Mouse (Mus musculus) ES-E14 (cell line): ENCODE measurements around the gene Zfp536. TPM values are rescaled to one million over a fixed set of nuclear protein-coding genes. Genes with fewer than 3 reads are reported as not detected.

Experiments
- DNase-seq: peaks from one replicate; pipeline ENCODE4 v3.0.0-alpha.2; 2013; ENCODE audit warnings: low read depth, low spot score
- H3K27ac ChIP-seq: 2 replicates; pipeline ENCODE4 v1.5.1; 2012; ENCODE audit warnings: low read depth, mild to moderate bottlenecking, low read length, moderate library complexity, mixed read lengths; ENCODE audit not compliant: poor library complexity, insufficient read depth, severe bottlenecking
- H3K36me3 ChIP-seq: 2 replicates; pipeline ENCODE4 v1.6.1; 2012; ENCODE audit warnings: mild to moderate bottlenecking, low read length, moderate library complexity, mixed read lengths; ENCODE audit not compliant: control insufficient read depth, poor library complexity, insufficient read depth, severe bottlenecking
- H3K4me1 ChIP-seq, 2 experiments: fragments of 150-350 bp in 1 of 2; sonication (generic) in 1 of 2; 2 replicates each; pipeline ENCODE4 v1.6.1; 2012; ENCODE audit warnings: low read length in 2 of 2, mild to moderate bottlenecking in 1 of 2, mixed read lengths in 1 of 2; ENCODE audit not compliant: control insufficient read depth in 2 of 2, insufficient read depth in 2 of 2, poor library complexity in 1 of 2
- H3K4me3 ChIP-seq, 2 experiments: fragments of 150-350 bp in 1 of 2; sonication (generic) in 1 of 2; 2 replicates each; pipeline ENCODE4 v1.5.1; 2012; ENCODE audit warnings: low read length in 2 of 2, low read depth in 1 of 2, mild to moderate bottlenecking in 1 of 2, mixed read lengths in 1 of 2; ENCODE audit not compliant: insufficient read depth in 1 of 2, poor library complexity in 1 of 2, severe bottlenecking in 1 of 2
- H3K9ac ChIP-seq: 2 replicates; pipeline ENCODE4 v1.6.1; 2012; ENCODE audit warnings: low read depth, mild to moderate bottlenecking, low read length, mixed read lengths; ENCODE audit not compliant: poor library complexity, insufficient read depth, severe bottlenecking
- H3K9me3 ChIP-seq: fragments of 150-350 bp; sonication (generic); 2 replicates; pipeline ENCODE4 v1.6.1; 2012; ENCODE audit warnings: low read depth, mild to moderate bottlenecking, low read length; ENCODE audit not compliant: control insufficient read depth, insufficient read depth
- CHD2 ChIP-seq: IDR thresholded peaks from 2 replicates; pipeline ENCODE4 v1.6.1; 2014; ENCODE audit warnings: mild to moderate bottlenecking, low read depth, low read length, inconsistent platforms
- HCFC1 ChIP-seq: IDR thresholded peaks from 2 replicates; pipeline ENCODE4 v1.6.1; 2012; ENCODE audit warnings: low read length, inconsistent platforms, borderline replicate concordance; ENCODE audit not compliant: insufficient read depth
- MAFK ChIP-seq: IDR thresholded peaks from 2 replicates; pipeline ENCODE4 v1.6.1; 2014; ENCODE audit warnings: mild to moderate bottlenecking, low read depth, low read length, inconsistent platforms; ENCODE audit not compliant: insufficient read depth
- ZC3H11A ChIP-seq: IDR thresholded peaks from 2 replicates; pipeline ENCODE4 v1.6.1; 2012; ENCODE audit warnings: low read depth, mild to moderate bottlenecking, inconsistent platforms, low read length, borderline replicate concordance
- ZNF384 ChIP-seq: IDR thresholded peaks from 2 replicates; pipeline ENCODE4 v1.6.1; 2012; ENCODE audit warnings: low read depth, low read length, inconsistent platforms
- in situ Hi-C, 2 experiments: fragments of 600-800 bp; cut with MboI; formaldehyde crosslinking; loops; one replicate each; pipeline ENCODE4 v1.15.1; 2025; ENCODE audit warnings: low sequenced_read_pairs in 2 of 2, inconsistent platforms in 1 of 2; ENCODE audit not compliant: unreplicated experiment in 2 of 2
- total RNA-seq: library from RNA; depleted of rRNA; stranded (reverse); fragments of 300-350 nt; gene quantifications from 2 replicates; pipeline ENCODE4 v1.2.3, GENCODE M21; 2012

Zfp536 gene
- total RNA-seq, 1 experiment, result 2.2 TPM

- no peak for DNase-seq
- in situ Hi-C loops, result no loop called here
- Histone ChIP-seq H3K9me3 (no peaks in the 10 kb centered on the region), H3K4me1 (peaks cover 0 to 4% of the 10 kb centered on the region in 2 experiments; a peak in 1 of 4 replicates), H3K4me3 (no peak overlapping the region), H3K9ac (no peak overlapping the region), H3K27ac (no peak overlapping the region), H3K36me3 (no peaks in the 10 kb centered on the region)
- TF ChIP-seq HCFC1, result no peak
- TF ChIP-seq ZC3H11A, result no peak
- no peak for TF ChIP-seq MAFK
- no peak for TF ChIP-seq ZNF384
- no peak for TF ChIP-seq CHD2
These were observed 37.6 kb downstream of the Zfp536 start for GRCm38 (mm10) chr7:37735707-37736412.

DNA sequence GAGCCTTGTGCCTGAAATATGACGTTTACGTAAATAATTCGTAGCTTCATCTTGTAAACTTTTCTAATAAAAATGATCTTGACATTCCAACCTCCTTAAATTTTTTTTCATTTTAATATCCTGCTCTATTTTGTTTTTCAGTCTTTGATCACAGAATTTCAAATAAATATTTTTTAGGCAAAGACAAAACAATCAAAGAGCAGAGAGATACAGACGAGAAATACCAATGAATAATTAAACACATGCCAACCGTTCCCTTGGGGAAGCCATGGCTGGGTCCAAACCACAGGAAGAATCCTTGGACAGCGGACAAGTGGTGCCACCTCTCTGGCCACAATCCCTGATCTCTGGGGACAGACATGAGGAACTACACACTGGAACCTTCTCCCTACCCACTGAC is 38.3 kb downstream of the Zfp536 start:
- Histone ChIP-seq H3K4me1 (peaks cover 0 to 4% of the 10 kb centered on the region in 2 experiments; a peak in 1 of 4 replicates), H3K9ac (no peak overlapping the region)
- no peak for TF ChIP-seq ZNF384
- TF ChIP-seq CHD2, result no peak
- TF ChIP-seq HCFC1, result no peak
- no peak for TF ChIP-seq MAFK
- TF ChIP-seq ZC3H11A, result no peak

DNA sequence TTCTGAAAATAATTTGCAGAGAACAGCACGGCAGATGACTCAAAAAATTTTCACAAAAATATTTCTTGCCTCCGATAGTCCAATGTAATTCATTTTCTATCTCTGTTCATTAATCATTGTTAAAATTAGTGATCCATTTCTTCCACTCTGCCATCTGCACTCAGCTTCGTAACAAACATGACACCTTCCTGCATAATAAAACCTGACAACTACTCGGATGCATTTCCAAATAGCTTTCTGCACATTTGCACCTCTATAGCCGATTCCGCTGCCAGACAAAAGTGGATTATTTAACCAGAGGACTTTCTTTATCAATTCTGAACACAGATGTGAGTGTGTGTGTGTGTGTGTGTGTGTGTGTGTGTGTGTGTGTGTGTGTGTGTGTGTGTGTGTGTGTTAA is 38.9 kb downstream of the Zfp536 start:
- DNase-seq, result no peak
- no peak for TF ChIP-seq ZNF384
- TF ChIP-seq HCFC1, result no peak
- no peak for TF ChIP-seq ZC3H11A
- no peak for TF ChIP-seq MAFK
- TF ChIP-seq CHD2, result no peak
- H3K9me3 ChIP-seq, result no peaks in the 10 kb centered on the region
- in situ Hi-C loops, result no loop called here
- H3K9ac ChIP-seq, result no peak overlapping the region
- H3K4me3 ChIP-seq, result no peak overlapping the region
- peaks cover 0 to 4% of the 10 kb centered on the region in 2 experiments; a peak in 1 of 4 replicates for H3K4me1 ChIP-seq
- H3K27ac ChIP-seq, result no peak overlapping the region
- H3K36me3 ChIP-seq, result no peaks in the 10 kb centered on the region

More for the DNA sequence above, 38.3 kb downstream of the Zfp536 start:
- no peak for DNase-seq
- no peaks in the 10 kb centered on the region for H3K9me3 ChIP-seq
- H3K4me3 ChIP-seq, result no peak overlapping the region
- in situ Hi-C loops, result no loop called here
- no peak overlapping the region for H3K27ac ChIP-seq
- H3K36me3 ChIP-seq, result no peaks in the 10 kb centered on the region

DNA sequence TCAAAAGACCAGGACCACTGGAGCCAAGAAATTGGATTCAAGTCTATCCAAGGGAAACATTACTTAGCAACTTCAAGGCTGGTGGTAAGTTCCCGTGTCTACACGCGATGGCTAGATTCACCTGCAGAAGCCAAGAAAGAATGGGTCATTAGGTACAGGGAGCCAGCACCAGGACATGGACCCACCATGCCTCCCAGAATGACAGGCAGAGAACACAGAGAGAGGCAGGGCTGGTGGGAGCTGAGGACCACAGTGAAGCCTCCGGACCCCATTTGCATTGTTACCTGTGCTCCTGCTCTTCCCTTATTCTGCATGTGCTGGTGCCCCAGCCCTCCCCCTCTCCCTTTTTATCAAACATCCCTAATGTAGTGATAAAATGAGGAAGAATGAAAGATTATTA is 39.4 kb downstream of the Zfp536 start:
- Histone ChIP-seq H3K27ac (peak overlapping the region; percentile 60; the same call in 1 of the 2 replicates), H3K9ac (no peak overlapping the region), H3K4me1 (peaks cover 0 to 4% of the 10 kb centered on the region in 2 experiments; a peak in 1 of 4 replicates), H3K9me3 (no peaks in the 10 kb centered on the region), H3K36me3 (no peaks in the 10 kb centered on the region), H3K4me3 (no peak overlapping the region)
- in situ Hi-C loops, result no loop called here
- TF ChIP-seq CHD2, result no peak
- no peak for TF ChIP-seq MAFK
- TF ChIP-seq HCFC1, result no peak
- no peak for DNase-seq

GRCm38 (mm10) chr7:37732741-37733140 is 40.7 kb downstream of the Zfp536 start:
- H3K4me1 ChIP-seq, result peaks cover 0 to 4% of the 10 kb centered on the region in 2 experiments; a peak in 1 of 4 replicates
- H3K9ac ChIP-seq, result no peak overlapping the region
- TF ChIP-seq CHD2 (no peak), HCFC1 (no peak), ZC3H11A (no peak), ZNF384 (no peak), MAFK (no peak)
- no peak overlapping the region for H3K4me3 ChIP-seq
- H3K9me3 ChIP-seq, result no peaks in the 10 kb centered on the region
- no peak for DNase-seq
- no peaks in the 10 kb centered on the region for H3K36me3 ChIP-seq
- no peak overlapping the region for H3K27ac ChIP-seq
- in situ Hi-C loops, result no loop called here
